Mouse (Mus musculus) heart, postnatal 0 days (tissue): ENCODE results near the gene Myo5a. TPM values are rescaled to one million over a fixed set of nuclear protein-coding genes. Genes with fewer than 3 reads are reported as not detected.

ENCODE experiments used
- ATAC-seq: fragments of 200-750 bp; cut with Nextera tagmentation; 2 replicates; pipeline ENCODE4 v1.8.0; 2017; ENCODE audit warnings: low read depth, moderate number of reproducible peaks, moderate library complexity; ENCODE audit not compliant: insufficient read depth
- DNase-seq: peaks from one replicate; pipeline ENCODE4 v3.0.0-alpha.2; 2016; ENCODE audit warnings: low spot score
- H3K27ac ChIP-seq: fragments of 300-500 bp; sonication (generic); 2 replicates; pipeline ENCODE4 v1.5.1; 2014; ENCODE audit warnings: low read depth, mild to moderate bottlenecking
- H3K27me3 ChIP-seq: fragments of 300-500 bp; sonication (generic); 2 replicates; pipeline ENCODE4 v1.6.1; 2014; ENCODE audit warnings: low read length, mixed read lengths; ENCODE audit not compliant: control insufficient read depth, insufficient read depth
- H3K36me3 ChIP-seq: fragments of 300-500 bp; sonication (generic); replicated peaks from 2 replicates; pipeline ENCODE4 v1.6.1; 2014; ENCODE audit warnings: low read length, mixed read lengths; ENCODE audit not compliant: control insufficient read depth, insufficient read depth
- H3K4me1 ChIP-seq: fragments of 300-500 bp; sonication (generic); 2 replicates; pipeline ENCODE4 v1.6.1; 2014; ENCODE audit warnings: antibody characterized with exemption; ENCODE audit not compliant: control insufficient read depth, insufficient read depth
- H3K4me2 ChIP-seq: fragments of 300-500 bp; sonication (generic); 2 replicates; pipeline ENCODE4 v1.6.1; 2014; ENCODE audit warnings: low read depth, mild to moderate bottlenecking, low read length, moderate library complexity
- H3K4me3 ChIP-seq: fragments of 300-500 bp; sonication (generic); 2 replicates; pipeline ENCODE4 v1.5.1; 2014; ENCODE audit warnings: low read depth, low read length
- H3K9ac ChIP-seq: fragments of 300-500 bp; sonication (generic); replicated peaks from 2 replicates; pipeline ENCODE4 v1.6.1; 2014; ENCODE audit warnings: low read depth, low read length, mixed read lengths
- H3K9me3 ChIP-seq: fragments of 300-500 bp; sonication (generic); replicated peaks from 2 replicates; pipeline ENCODE4 v1.6.1; 2016; ENCODE audit warnings: low read length; ENCODE audit not compliant: control insufficient read depth
- CTCF ChIP-seq: IDR thresholded peaks from 2 replicates; pipeline ENCODE4 v1.5.1; 2016; ENCODE audit warnings: antibody characterized with exemption, control low read depth, low read depth
- EP300 ChIP-seq: IDR thresholded peaks from 2 replicates; pipeline ENCODE4 v1.6.1; 2016; ENCODE audit warnings: antibody characterized with exemption, low read depth
- WGBS: fragments of 180-500 bp; shearing (Covaris S2); extraction: QIAGEN DNeasy Blood & Tissue Kit; methylation state at CpG from one replicate; pipeline ENCODE4 v1.1.7; 2014; 5-methylcytosine and 5-hydroxymethylcytosine counted together
- polyA plus RNA-seq: library from polyadenylated mRNA; unstranded; fragments of >200 nt; fragmentation: Nextera tagmentation; extraction: Ambion mirVana; gene quantifications from 2 replicates; pipeline ENCODE4 v1.2.1, GENCODE M21; 2015
- total RNA-seq: library from RNA; depleted of rRNA; stranded (reverse); fragments of >200 nt; gene quantifications from 2 replicates; pipeline ENCODE4 v1.2.3, GENCODE M21; 2014; ENCODE audit warnings: low replicate concordance

Gene Myo5a
- total and polyA plus RNA-seq, 2 experiments from 2014 or later, result 3.6 to 7.1 TPM

- Histone ChIP-seq H3K36me3 (no peaks in the 10 kb centered on the region), H3K9me3 (no peaks in the 10 kb centered on the region), H3K27ac (no peak overlapping the region), H3K9ac (no peak overlapping the region), H3K4me3 (no peak overlapping the region), H3K4me2 (no peak overlapping the region), H3K4me1 (no peaks in the 10 kb centered on the region; the same call in 1 of the 2 replicates), H3K27me3 (no peaks in the 10 kb centered on the region)
- TF ChIP-seq CTCF, result no peak
- TF ChIP-seq EP300, result no peak
- DNase-seq (no peak), ATAC-seq (no peak)
- 83% methylated on average over 1 of the region's 1 CpGs for WGBS
Observed at GRCm38 (mm10) chr9:75092134-75092533, 21.3 kb downstream of the Myo5a start.

DNA sequence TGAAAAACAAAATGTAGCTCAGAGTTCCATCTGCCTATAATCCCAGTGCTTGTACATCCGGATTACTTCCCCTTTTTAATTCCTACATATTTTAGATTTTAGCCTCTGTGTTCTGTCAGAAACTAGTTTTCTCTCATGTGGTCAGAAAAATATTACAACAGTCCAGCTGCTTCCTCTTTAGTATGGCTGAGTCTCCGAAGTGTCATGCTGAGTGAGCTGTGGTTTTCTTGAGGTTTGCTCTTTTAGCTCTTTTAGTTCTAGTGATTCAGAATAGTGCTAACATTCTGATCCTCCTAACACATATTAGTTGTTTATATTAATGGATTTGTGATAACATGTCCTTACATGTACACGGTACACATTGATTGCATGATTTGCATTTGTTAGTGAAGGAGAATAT, 23.9 kb downstream of the Myo5a start:
- WGBS, result 69% methylated on average over 3 of the region's 3 CpGs
- Histone ChIP-seq H3K4me1 (no peaks in the 10 kb centered on the region), H3K4me2 (no peak overlapping the region), H3K4me3 (no peak overlapping the region), H3K27ac (no peak overlapping the region), H3K9ac (no peak overlapping the region), H3K36me3 (no peaks in the 10 kb centered on the region), H3K9me3 (no peaks in the 10 kb centered on the region), H3K27me3 (no peaks in the 10 kb centered on the region)
- ATAC-seq, result no peak
- DNase-seq, result no peak
- TF ChIP-seq CTCF (no peak), EP300 (no peak)

DNA sequence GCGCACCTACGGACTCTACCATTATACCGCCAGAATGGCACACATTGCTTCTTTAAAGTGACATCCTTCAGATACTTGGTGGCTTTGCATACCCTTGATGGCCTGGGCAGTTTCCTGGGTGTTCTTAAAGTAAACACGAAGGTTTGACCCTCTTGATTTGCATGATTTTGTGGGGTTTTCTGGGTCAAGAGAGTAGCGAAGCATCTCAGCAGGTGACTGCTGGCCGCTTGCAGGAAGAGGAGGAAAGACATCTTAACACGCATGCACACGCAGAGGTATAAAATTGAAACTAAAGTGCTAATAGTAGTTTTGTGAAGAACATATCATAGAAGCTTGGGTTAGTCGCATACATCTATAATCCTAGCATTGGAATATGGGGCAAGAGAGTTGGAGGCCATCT, 28.1 kb downstream of the Myo5a start:
- H3K4me3 ChIP-seq, result no peak overlapping the region
- DNase-seq (no peak), ATAC-seq (no peak)
- no peaks in the 10 kb centered on the region for H3K27me3 ChIP-seq
- H3K4me1 ChIP-seq, result no peaks in the 10 kb centered on the region
- H3K9ac ChIP-seq, result no peak overlapping the region
- no peaks in the 10 kb centered on the region for H3K36me3 ChIP-seq
- no peak overlapping the region for H3K27ac ChIP-seq
- no peaks in the 10 kb centered on the region for H3K9me3 ChIP-seq
- no peak overlapping the region for H3K4me2 ChIP-seq
- TF ChIP-seq EP300 (no peak), CTCF (no peak)
- WGBS, result 95% methylated on average over 9 of the region's 9 CpGs

- WGBS, result 92% methylated on average over 8 of the region's 8 CpGs
- TF ChIP-seq EP300 (no peak), CTCF (no peak)
- H3K36me3 ChIP-seq, result no peaks in the 10 kb centered on the region
- no peaks in the 10 kb centered on the region for H3K27me3 ChIP-seq
- H3K9ac ChIP-seq, result no peak overlapping the region
- no peak for DNase-seq
- no peak for ATAC-seq
- H3K4me3 ChIP-seq, result no peak overlapping the region
- no peaks in the 10 kb centered on the region for H3K9me3 ChIP-seq
- H3K27ac ChIP-seq, result no peak overlapping the region
- no peaks in the 10 kb centered on the region for H3K4me1 ChIP-seq
- no peak overlapping the region for H3K4me2 ChIP-seq
Observed at GRCm38 (mm10) chr9:75100157-75100781, 29.5 kb downstream of the Myo5a start.

GRCm38 (mm10) chr9:75102131-75102530, 31.3 kb downstream of the Myo5a start:
- TF ChIP-seq EP300, result no peak
- TF ChIP-seq CTCF, result no peak
- ATAC-seq (no peak), DNase-seq (no peak)
- H3K9me3 ChIP-seq, result no peaks in the 10 kb centered on the region
- no peaks in the 10 kb centered on the region for H3K36me3 ChIP-seq
- H3K4me2 ChIP-seq, result no peak overlapping the region
- no peaks in the 10 kb centered on the region for H3K27me3 ChIP-seq
- H3K4me3 ChIP-seq, result no peak overlapping the region
- H3K4me1 ChIP-seq, result no peaks in the 10 kb centered on the region
- no peak overlapping the region for H3K9ac ChIP-seq
- H3K27ac ChIP-seq, result no peak overlapping the region

- H3K4me3 ChIP-seq, result no peak overlapping the region
- no peaks in the 10 kb centered on the region for H3K4me1 ChIP-seq
- DNase-seq (no peak), ATAC-seq (no peak)
- no peaks in the 10 kb centered on the region; the same call in 1 of the 2 replicates for H3K36me3 ChIP-seq
- H3K4me2 ChIP-seq, result no peak overlapping the region
- H3K27me3 ChIP-seq, result no peaks in the 10 kb centered on the region
- whole genome bisulfite sequencing, result 47% methylated on average over 2 of the region's 2 CpGs
- H3K27ac ChIP-seq, result no peak overlapping the region
- H3K9ac ChIP-seq, result no peak overlapping the region
- TF ChIP-seq EP300, result no peak
- no peak for TF ChIP-seq CTCF
- no peaks in the 10 kb centered on the region for H3K9me3 ChIP-seq
Observed at GRCm38 (mm10) chr9:75116571-75117177, 45.9 kb downstream of the Myo5a start.
